Mouse (Mus musculus): ENCODE results near the gene Rnd1.

DNA sequence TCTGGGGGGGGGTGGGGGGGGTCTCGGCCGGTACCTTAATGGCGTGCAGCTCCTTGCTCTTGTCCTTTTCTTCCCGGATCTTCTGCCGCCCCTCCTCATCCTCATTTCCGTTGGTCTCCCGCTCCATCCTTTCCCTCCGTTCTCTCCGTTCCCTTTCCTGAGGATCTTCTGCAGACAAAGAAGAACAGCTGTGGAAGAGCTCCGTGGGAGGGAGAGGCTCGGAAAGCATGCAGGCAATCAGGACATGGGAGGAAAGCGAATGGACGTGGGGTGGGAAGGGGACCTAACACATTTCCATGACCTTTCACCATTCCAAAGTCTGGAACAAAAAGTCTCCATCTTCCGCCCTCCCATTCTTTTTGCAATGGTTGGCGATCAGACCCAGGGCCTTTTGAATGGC lies 25.8 kb downstream of the Rnd1 start:
- no peak for TF ChIP-seq POLR2A (IDR thresholded peaks at IDR 0.05; ENCODE audit: low read depth, low read length)
- no peak for TF ChIP-seq CTCF (IDR thresholded peaks at IDR 0.05; ENCODE audit: borderline replicate concordance, insufficient read depth, low read length)

Data from embryonic fibroblast, embryonic 13.5 days (primary cell).